Mouse (Mus musculus) spleen, postnatal 4 days (tissue): ENCODE data around the gene Defb36.
A peak's percentile ranks its signal among the peaks of the same experiment; 100 is the strongest.

ENCODE experiments used
- DNase-seq, 2 experiments: peaks; one replicate each; pipeline ENCODE4 v3.0.0; 2022; ENCODE audit warnings: low spot score in 2 of 2

Defb36 gene

GRCm38 (mm10) chr2:152622151-152622550 is 18.0 kb downstream of the Defb36 start:
- no peak for DNase-seq

DNA sequence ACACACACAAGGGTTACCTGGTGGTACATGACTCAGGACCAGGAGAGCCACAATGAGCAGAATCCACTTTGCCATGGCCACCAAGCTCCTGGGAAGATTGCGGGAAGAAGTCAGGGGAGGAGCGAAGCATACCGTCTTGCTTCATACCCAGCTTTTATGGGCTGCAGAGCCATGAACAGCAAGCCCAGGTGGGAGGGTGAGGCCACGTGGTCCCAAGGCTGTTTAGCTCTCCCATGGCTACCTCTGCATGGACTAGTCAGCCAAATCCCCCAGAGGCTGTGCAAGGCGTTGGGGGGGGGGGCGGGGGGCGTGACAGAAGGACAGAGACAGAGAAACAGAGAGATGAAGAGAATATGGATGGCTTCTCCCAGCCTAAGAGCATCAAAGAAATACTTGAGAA is 18.8 kb downstream of the Defb36 start, which contains the start of gene Defb25:
Gene Defb25, minus strand, starts transcription at position 101 of the 400 bp plus-strand sequence.
- no peak for DNase-seq

- no peak for DNase-seq
Observed at GRCm38 (mm10) chr2:152624566-152624965, 20.4 kb downstream of the Defb36 start.

DNA sequence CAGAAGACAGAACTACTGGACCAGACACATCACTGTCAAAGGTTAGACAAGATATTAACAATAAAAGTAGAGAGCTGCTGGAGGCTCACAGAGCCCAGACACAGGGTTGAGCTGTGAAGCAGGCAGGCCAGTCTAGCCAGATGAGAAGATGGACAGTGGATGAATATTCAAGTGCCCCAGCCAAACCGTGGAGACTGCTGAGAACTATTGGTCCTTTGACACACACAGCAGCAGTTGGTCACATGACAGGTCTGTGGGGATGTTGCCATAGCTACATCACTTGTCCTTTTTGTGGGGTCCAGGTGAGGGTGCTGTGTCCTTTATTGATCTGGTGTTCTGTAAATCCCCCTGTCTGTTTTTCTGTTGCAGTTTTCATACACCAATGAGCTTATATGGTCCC is 21.1 kb downstream of the Defb36 start:
- no peak for DNase-seq

- no peak for DNase-seq
Observed at GRCm38 (mm10) chr2:152626774-152627591, 22.9 kb downstream of the Defb36 start, which contains the start of gene Rem1. Gene Rem1, plus strand, starts transcription at chr2:152626951.

- DNase-seq: no peak
Observed at GRCm38 (mm10) chr2:152628066-152628465, 23.9 kb downstream of the Defb36 start.

GRCm38 (mm10) chr2:152629239-152629638 is 25.1 kb downstream of the Defb36 start:
- no peak for DNase-seq

GRCm38 (mm10) chr2:152629904-152630303 is 25.8 kb downstream of the Defb36 start:
- no peak for DNase-seq

DNA sequence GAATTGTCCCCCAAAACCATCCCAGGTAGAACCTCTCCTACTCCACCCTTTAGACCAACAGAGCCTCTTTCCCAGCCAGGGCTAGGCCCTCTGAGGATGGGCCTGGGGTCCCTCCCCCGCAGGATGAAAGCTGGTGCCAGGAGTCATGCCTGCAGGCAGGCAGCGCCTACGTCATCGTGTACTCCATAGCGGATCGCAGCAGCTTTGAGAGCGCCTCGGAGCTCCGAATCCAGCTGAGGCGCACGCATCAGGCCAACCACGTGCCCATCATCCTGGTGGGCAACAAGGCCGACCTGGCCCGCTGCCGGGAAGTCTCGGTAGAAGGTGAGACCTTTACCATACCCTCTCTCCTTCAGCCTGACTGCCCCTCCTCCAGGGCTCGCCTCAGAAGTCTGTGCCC is 29.2 kb downstream of the Defb36 start:
- no peak for DNase-seq

- no peak for DNase-seq
Observed at GRCm38 (mm10) chr2:152634311-152634710, 30.2 kb downstream of the Defb36 start.

GRCm38 (mm10) chr2:152636246-152637005 is 32.3 kb downstream of the Defb36 start:
- peak in 1 of 2 experiments; percentile 24 for DNase-seq

DNA sequence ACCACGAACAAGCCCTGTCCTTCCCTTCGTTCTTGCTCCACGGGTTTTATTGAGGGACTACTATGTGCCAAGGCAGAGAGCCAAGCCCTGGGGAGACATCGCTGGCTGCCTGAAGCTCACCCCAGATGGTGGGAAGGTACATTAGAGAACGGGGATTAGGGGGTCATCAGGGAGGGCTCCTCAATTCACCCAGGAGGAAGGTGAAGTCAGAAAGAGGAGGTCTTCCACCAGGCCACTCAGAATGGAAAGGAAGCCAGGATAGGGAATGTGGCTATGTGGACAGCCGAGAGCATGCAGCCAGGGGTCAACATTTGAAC is 32.8 kb downstream of the Defb36 start:
- no peak for DNase-seq

DNA sequence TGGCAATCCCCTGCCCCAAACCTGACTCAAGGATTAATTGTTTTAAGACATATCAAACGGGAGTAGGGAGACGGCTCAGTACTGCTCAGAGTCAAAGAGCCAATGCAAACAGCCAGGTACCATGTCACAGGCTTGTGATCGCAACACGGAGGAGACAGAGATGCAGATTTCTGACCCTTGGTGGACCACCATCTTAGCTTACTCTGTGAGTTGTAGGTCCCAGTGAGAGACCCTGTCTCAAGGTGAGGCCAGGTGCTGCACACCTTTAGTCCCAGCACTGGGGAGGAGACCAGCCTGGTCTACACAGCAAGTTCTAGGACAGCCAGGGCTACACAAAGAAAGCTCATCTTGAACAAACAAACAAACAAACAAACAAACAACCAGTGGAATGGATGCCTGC is 33.3 kb downstream of the Defb36 start:
- DNase-seq: no peak

DNA sequence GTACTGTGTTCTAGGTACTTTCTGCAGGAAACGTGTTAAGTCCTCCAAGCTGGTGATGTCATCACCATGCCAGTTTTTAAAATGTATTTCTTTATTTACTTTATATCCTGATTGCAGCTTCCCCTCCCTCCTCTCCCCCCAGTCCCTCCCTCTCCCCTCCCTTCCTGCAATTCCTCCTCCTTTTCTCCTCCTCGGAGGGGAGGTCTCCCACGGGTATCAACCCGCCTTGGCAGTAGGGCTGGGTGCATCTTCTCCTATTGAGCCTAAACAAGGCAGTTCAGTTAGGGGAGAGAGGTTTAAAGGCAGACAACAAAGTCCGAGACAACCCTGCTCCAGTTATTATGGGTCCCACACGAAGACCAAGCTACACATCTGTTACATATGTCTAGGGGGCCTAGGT is 34.7 kb downstream of the Defb36 start:
- DNase-seq: no peak

GRCm38 (mm10) chr2:152639406-152640113 is 35.4 kb downstream of the Defb36 start:
- no peak for DNase-seq

DNA sequence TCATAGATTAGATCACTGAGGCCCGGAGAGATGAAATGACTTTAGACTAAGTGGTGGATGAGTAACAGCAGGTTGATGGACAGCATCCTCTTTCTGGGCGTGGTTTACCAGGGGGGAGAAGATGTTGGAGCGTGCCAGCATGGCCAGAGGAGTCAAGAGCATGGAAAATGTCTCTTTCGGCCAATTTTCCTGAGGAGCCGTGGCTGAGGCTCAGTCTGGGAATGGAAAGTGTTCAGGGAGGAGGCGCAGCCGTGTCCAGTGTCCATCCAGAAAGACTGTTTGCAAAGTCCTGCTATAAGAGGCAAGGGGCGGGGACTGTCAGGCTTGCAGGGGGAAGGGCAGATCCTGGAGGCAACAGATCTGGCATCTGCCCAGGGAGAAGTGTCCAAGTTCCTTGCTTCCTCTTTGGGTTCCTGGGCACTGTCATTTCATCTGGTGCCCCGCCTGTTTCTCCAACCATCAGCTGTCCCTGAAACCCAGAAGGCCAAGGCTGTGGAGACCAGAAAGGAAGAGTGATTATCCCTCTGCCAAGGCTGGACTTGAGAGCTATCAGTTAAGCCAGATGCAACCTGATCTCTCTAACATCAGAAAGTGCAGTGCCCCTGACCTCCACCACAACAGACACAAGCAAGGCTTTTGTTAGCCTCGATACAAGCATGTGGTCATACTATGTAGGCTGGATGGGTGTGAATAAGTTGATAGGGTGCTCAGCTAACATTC is 48.9 kb downstream of the Defb36 start:
- DNase-seq: no peak

GRCm38 (mm10) chr2:152653874-152654715 is 50.0 kb downstream of the Defb36 start:
- DNase-seq: no peak

DNA sequence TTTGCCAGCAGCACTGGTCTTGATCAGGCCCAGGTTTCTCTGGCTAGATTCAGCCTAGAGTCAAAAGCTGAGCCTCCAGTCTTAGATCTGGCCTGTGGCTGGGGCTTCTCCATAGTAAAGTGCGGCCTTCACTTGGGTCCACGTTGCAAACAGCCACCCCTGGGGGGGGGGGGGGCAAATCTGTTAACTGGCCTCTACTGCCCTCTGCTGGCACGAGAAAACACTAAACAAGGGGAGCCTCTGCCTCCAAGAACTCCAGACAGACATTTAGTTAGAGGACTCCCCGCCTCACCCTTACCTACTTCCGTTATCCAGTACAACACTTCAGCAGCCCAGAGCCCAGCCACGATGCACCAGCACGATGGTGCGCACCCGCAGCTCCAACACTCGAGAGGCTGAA is 53.3 kb downstream of the Defb36 start:
- no peak for DNase-seq

- DNase-seq: no peak
Observed at GRCm38 (mm10) chr2:152661163-152661562, 57.0 kb downstream of the Defb36 start.
